Mouse (Mus musculus): ENCODE measurements around the gene Trim3. TPM values are rescaled to one million over a fixed set of nuclear protein-coding genes. Genes with fewer than 3 reads are reported as not detected.

Trim3 gene
- 10 to 100 TPM; 13.9 to 15.1 TPM for total RNA-seq (2021)
- long read RNA-seq, experiment 1, partial matches to known transcripts, result 2 of 11 reads
- long read RNA-seq, experiment 1, other reads (novel, unspliced or antisense), result 4 of 11 reads
- long read RNA-seq, experiment 2, partial matches to known transcripts, result 5 of 17 reads
- long read RNA-seq, experiment 2, other reads (novel, unspliced or antisense), result 7 of 17 reads

DNA sequence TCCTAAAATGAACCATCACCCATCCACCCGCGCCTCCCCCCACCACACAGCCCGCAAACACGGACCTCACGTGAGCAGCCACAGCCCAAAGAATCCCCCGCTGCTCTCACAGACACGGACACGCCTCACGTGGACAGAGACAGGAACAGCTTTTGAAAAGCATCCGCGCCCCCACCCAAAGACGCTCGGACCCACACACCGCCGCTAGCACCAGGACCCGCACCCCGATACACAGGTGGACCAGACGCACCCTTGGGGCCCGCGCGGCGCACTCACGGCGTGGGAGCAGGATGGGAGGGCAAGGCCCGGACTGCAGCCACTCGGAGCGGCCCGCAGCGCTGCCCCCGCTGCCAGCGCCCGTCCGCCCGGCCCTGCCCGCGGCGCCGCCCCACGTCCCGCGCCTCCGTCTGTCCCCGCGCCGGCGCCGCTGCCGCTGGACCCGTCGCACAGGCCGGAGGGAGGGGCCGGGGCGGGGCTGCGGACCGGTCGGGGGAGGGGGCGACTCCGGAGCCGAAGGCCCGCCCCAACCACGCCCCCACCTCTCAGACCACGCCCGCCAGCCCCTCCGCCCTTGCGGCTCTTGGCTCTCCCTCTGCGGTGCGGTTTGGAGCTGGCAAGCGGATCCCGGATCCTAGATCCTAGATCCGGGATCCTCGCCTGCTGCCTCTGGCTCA, at the start of gene Trim3:
Gene Trim3 (minus strand): TSS at position 445 of the 674 bp plus-strand sequence.
- intact Hi-C loops (cut with DNase I), result loop anchor here (10.0 kb wide), 1 partner anchor 228 kb away; the partner anchor contains the start of genes Cnga4 and Fam160a2
- peak; percentile 85 to 91 for DNase-seq

DNA sequence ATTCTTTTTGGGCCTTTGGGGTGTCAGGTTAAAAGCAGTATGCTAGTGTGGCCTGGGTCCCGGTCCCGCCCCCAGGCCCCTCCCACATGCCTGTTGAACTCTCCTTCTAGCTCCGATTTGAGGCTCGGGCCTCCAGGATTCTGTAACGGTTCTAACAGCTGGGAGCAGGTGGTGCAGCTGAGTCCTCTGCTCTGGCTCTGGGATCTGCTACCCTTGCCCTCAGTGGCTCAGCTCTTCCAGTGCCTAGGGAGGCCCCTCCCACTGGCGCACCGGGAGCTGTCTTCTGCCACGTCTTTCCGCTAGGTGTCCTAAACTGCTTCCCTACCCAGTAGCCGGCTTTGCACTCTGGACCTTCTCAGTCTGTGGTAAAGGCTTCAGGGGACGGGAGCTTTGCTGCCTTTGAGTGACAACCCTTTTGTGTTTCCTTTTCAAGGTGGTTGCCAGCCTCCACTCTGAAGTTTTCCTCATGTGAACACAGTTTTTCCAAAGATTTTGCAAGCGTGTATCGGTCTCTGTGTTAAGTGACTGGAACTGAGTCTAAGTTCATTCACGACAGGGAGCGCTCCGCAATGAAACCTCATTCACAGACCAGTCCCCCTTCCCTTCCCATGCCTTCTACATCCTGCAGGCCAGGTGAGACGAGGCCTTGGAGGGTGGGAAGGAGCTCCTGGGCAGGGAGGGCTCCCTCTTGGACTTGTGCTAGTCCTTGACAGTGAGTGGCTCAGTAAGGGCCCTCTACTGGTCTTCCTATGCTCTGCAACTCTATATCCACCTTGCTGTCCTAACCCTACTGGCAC, 17.5 kb upstream of the Trim3 start, which contains the start of gene Dnhd1:
Gene Dnhd1 (plus strand): TSS at position 189 of the 797 bp plus-strand sequence.
- intact Hi-C loops (cut with DNase I), result loop anchor here (10.0 kb wide), 1 partner anchor 164 kb away; the partner anchor contains the start of gene Mrpl17
- peak; percentile 62 to 69 for DNase-seq

DNA sequence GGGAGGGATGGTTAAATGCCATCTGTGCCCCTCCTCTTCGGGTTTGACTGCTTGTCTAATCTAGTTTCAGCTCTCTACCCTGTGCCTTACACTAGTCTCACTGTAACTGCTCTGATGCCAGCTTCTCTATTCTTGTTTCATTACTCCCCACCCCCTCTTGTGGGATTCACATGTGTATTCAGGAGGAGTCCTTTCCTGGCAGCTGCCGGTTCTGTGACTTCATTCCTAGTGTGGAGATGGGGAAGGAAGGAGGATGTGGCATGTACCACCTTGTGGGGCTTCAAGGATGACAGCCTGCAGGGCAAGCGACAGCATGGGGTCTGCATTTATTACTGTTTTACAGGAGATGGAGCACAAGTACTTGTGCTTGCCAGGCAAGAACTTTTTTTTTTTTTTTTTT, 8.6 kb upstream of the Trim3 start:
- intact Hi-C loops (cut with DNase I), result loop anchor here (5.0 kb wide), 1 partner anchor 90 kb away; no protein-coding TSS in a partner anchor
- no peak for DNase-seq

DNA sequence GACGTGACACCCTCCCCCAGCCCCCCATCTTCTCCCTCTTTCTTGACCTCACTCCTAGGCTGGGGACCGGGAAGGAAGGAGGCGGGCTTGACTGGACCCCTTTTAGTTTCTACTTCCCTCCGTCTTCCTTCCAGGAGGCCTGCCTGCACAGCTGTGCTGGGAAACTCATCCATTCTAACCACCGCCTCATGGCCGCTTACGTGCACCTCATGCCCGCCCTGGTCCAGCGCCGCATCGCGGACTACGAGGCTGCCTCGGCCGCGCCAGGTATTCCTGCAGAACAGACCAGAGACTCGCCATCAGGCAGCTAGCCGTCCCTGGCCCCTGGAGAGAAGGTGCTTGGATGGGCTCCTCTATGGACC, 7.5 kb upstream of the Trim3 start:
- intact Hi-C loops (cut with DNase I), result loop anchor here (5.0 kb wide), 1 partner anchor 91 kb away; no protein-coding TSS in a partner anchor
- no peak for DNase-seq

DNA sequence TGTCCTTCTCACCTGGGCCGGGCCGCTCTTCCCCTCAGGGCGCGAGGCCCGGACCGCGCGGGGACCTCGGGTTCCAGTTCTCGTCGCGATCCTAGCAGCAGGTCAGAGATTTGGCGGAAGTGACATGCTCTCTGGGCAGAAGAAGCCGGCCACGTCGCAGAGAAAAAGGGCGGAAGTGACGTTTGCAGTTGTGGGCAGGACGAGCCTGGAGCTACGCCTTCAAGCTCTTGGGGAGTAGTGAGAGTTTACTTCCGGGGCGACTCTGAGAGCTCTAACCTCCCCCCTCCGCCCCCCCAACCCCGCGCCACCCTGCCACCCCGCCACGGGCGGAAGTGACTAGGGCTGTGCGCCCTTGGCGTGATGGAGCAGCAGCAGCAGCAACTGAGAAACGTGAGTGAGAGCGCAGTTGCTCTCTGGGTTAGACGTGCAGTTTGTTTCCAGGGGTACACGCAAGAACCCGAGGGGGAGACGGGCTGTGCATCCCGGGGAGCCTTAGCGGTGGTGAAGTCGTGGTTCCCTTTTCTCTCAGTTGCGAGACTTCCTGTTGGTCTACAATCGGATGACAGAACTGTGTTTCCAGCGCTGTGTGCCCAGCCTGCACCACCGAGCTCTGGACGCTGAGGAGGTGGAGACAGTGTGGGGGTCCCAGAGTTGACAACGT, 7.0 kb upstream of the Trim3 start, which contains the start of the genes Arfip2 and Gm45799:
Gene Arfip2 (minus strand): TSS at position 184 of the 661 bp plus-strand sequence.
Gene Gm45799 (plus strand): TSS at position 320 of the 661 bp plus-strand sequence.
- intact Hi-C loops (cut with DNase I), result loop anchor here (5.0 kb wide), 1 partner anchor 92 kb away; no protein-coding TSS in a partner anchor
- peak; percentile 94 for DNase-seq

DNA sequence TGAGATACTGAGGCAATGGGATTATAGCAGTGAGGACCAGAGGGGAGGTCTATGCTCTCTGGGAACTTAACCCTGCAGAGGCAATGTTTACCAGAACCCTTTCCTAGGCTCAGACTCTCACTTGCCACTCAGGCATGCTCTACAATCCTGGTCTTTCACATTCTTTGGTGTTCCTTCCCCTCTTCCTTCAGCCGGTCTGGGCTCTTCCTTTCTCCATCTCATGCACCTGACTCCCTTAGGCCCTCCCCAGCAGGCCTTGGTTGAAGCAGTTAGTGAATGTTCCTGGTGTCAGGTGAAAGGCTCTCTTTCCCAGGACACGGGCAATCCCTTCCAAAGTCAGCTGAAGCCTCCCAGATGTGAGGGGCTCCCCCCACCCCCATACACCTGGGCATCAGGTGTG, 6.4 kb upstream of the Trim3 start, which contains the start of gene Timm10b:
Gene Timm10b (plus strand): TSS at position 301 of the 400 bp plus-strand sequence.
- intact Hi-C loops (cut with DNase I), result loop anchor here (5.0 to 10.0 kb wide), 2 partner anchors 93 to 235 kb away; partner anchors contain the start of genes Cnga4 and Fam160a2
- DNase-seq, result peak in 1 of 2 experiments; percentile 46

DNA sequence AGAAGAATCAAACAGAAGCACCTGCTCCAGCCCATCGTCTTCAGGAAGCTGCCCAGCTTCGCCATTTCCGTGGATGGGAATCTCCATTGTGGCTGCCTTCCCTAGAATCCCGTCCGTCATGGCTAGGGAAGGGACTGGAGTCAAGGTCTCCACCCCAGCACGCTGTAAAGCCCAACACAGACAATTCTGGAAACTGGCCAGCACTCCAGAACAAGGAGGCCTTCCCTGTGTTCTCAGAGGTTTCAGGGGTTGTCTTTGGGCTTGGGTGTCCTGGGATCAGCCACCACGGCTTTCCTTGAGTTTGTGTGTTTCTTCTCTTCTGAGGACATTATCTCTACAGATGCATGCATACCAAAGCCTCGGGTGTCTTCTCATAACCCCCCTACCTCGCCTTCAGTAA, 5.9 kb upstream of the Trim3 start:
- intact Hi-C loops (cut with DNase I), result loop anchor here (10.0 kb wide), 1 partner anchor 235 kb away; the partner anchor contains the start of genes Cnga4 and Fam160a2
- DNase-seq, result no peak

DNA sequence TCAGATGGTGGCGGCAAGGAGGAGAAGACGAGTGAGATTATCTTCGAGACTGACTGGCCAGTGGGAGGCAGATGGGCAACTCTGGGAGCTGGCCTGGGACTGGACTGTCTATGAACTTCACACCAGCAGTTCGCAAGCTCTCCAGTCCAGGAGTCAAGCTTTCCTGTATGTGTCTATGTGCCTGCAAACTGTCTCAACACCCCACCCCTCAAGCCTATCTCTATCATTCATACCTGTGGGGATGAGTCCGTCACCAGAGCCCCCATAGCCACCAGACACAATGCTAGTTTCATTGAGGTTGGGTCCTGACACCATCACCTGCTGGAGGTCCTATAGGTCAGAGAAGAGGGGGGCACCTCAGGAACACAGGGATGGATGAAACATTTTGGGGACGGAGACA, 5.4 kb upstream of the Trim3 start:
- intact Hi-C loops (cut with DNase I), result loop anchor here (10.0 kb wide), 1 partner anchor 234 kb away; the partner anchor contains the start of genes Cnga4 and Fam160a2
- no peak for DNase-seq

DNA sequence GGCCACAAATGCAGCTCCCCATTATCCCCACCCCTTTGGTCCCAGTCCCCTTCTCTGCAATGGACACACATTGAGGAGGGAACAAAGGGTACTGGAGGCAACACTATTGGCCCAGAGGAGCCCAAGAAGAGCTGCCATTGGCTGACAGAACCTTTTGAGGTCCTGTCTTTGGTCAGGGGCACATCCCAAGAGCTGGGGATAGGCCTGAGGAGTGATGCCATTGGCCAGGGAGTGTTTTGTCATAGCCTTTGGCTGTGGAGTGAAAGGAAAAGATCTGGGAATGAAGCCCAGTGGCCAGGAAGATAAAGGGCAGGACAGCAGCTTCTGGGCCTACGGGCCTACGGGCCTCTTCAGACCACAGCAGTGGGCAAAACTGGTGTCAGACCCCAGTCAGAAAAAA, 2.4 kb upstream of the Trim3 start:
- DNase-seq, result no peak

DNA sequence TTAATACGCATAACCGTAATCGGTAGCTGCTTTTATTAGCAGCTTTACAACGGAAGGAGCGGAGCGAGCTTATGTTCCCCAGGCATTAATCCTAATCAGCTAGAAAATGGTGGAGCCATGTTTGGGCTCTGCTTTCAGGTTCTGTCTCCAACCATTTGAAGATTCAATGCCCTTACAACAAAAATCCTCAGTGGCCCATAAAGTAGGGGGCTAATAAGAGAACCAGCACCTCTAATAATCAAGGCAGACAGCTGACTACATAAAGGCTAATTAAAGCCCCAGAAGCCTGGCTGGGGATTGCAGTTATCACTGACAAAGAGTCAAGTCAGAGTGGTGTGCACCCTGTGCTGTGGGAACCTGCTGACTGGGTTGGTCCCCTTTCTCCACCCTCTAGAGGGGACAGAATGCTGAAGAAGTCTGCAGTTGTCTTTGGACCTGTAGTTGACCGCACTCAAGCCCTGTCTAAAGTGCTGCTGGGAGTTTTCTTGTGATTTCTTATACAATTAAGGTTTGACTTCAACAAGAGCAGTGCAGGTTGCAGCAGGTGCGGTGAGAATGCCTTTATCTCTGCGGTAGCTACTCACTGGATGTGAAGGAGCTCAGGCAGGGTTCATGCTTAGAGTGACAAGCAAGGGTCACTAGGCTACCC, 1.0 kb upstream of the Trim3 start:
- intact Hi-C loops (cut with DNase I), result loop anchor here (10.0 kb wide), 1 partner anchor 230 kb away; the partner anchor contains the start of genes Cnga4 and Fam160a2
- no peak for DNase-seq

More for the DNA sequence above, 2.4 kb upstream of the Trim3 start:
- intact Hi-C loops (cut with DNase I), result loop anchor here (10.0 kb wide), 1 partner anchor 231 kb away; the partner anchor contains the start of genes Cnga4 and Fam160a2

DNA sequence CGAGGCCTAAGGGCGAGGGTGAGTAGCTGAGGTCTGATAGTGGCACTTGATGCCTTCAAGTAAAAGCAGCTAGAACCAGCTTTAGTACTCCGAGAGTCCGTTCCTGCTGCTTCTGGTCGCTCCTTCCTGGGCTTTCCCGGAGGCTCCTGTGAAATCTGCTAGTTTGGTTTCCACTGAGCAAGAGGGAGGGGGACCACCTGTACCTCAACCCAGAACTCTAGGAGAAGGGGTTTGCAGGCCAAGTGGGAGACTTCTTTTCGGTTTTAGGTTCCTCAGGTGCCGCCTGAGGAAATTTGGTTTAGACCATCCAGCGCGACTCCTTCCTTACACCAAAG, 397 bp upstream of the Trim3 start:
- no peak for DNase-seq

DNA sequence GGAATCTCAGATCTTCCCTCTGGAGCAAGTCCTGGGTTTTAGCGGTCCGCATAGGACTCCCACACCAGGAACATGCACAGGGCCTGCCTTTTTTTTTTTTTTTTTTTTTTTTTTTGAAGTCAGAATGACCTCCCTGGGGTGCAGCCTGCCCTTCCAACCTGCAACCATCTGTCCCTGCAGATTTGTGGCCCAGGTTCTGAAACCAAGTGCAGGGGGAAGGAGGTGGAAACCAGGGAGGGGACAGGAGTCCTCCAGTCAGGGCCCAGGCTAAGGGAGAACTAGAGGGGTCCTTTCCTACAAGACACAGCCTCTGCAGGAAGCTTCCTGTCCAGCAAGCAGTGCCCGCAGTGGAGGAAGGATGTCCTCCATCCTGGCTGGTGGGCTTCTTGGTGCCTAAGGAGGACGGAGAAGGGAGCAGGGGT, 809 bp downstream of the Trim3 start:
- DNase-seq, result no peak
- intact Hi-C loops (cut with DNase I), result loop anchor here (10.0 kb wide), 1 partner anchor 228 kb away; the partner anchor contains the start of genes Cnga4 and Fam160a2

More for the DNA sequence above, 397 bp upstream of the Trim3 start:
- intact Hi-C loops (cut with DNase I), result loop anchor here (10.0 kb wide), 1 partner anchor 229 kb away; the partner anchor contains the start of genes Cnga4 and Fam160a2

DNA sequence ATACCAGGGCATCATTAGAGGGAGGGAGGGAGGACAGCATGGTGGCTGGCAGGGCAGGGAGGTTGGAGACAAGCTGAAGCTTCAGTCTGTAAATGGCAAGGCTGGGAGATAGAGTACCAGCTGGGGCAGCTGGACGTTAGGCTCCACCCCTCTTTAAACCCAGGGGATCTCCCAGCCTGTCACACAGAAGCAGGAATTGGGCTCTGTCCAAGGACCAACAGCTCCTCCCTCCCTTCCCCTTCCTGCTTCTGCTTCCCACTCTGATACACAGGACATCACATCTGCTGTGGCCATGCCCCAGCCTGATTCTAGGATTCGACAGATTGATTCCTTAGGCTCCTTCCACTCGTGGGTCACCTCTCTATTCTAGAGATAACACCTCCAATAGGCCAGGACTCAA, 4.7 kb downstream of the Trim3 start:
- DNase-seq, result peak in 1 of 2 experiments; percentile 44
- intact Hi-C loops (cut with DNase I), result no loop called here

DNA sequence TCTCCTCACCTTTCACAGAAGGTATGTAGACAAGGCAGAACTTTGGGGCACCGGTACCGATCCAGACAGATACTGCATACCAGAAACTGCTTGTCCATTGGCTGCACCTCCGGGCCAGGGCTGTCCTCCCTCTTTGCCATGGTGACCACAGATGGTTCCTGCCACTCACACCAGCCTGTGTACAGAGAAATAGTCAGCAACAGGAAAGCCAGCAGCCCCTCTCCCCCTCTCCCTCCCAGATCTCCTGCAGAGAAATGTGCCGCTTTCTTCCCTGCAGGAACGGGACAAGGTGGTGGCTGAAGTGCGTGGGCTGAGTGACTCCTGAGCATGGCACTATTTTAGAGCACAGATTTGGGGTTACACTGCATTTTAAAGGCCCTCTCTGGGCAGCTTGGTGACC, 8.0 kb downstream of the Trim3 start:
- intact Hi-C loops (cut with DNase I), result no loop called here
- DNase-seq, result no peak

DNA sequence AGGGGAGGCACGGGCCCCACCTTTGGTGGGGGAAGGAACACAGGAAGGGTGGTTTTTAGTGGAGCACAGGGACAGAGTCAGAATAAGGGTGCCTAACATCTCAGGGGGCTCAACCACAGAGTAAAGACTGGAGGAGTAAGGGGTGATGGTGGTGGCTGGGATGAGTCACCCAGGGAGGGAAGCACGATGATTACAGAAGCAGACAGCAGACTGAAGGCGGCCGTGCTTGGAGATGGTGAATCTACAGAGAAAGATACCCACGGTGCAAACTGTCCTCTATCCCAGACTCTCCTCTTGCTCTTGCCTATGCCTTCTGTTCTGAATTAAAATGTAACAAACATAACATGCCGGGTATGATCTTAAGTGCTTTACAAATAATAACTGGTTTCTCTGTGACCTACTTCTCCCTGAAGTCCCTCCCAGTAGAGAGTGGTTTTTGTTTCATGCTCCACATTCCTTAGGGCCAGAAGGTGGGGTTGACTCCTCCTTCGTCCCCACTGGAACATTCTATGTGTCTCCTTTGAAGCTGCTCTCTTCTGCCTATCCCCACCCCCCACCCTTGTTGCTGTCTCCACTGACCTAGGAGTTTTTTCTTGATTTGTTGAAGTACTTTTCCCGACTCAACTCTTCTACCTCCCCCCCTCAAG, 11.6 kb downstream of the Trim3 start:
- no peak for DNase-seq
- intact Hi-C loops (cut with DNase I), result no loop called here

DNA sequence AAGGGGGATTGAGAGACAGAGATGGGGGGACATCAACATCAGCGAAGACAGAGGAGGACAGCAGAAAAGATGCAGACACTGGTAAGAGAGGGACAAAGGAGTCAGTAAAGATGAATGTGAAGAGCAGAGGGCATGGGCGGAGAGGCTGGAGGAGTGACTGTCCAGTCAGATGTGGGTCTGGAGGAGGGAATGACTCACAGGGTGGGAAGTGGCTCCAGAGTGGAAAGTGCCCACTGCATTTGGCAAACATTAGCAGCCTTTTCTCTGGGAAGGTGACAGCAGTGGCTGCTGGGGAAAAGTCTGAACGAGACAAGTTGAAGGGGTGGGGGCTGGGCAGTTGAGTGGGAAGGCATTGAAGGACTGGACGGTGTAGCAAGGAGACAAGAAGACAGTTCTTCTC, 12.3 kb downstream of the Trim3 start:
- no peak for DNase-seq

DNA sequence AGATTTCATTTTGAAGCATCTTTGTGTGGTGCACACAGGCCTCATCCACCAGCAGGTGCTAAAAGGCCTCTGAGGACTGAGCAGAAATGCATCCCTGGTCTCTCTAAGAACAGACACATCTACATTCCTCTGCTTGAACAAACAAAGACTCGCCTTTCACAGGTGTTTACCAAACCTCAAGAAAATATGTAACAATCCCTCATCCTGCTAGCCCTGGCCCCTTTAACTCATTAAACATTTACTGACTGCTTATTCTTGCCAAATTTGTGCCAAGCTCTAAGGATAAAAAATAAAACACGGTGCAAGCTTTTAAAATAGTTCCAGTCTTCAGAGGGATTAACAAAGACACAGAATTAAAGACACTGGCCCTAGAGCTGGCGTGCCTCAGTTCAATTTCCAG, 13.7 kb downstream of the Trim3 start:
- intact Hi-C loops (cut with DNase I), result no loop called here
- no peak for DNase-seq

More for the DNA sequence above, 12.3 kb downstream of the Trim3 start:
- intact Hi-C loops (cut with DNase I), result no loop called here

DNA sequence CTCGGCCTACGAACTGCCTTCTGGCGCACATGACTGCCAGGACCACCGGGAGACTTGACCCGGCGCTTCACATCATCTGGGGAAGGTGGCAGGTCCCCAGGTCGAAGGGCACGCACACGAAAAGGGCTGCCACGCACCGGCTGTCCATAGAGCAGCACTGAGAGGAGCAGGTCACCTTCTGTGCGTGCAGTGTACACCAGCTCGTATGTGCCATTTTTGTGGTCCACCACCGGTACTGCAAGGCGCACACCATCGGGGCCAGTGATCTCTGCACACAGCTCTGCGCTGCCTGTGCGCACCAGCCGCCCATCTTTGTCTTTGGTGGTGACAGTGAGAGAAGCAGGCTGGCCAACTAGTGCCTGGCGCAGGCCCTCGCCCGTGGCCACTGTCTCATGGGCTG, 15.6 kb downstream of the Trim3 start:
- no peak for DNase-seq
- intact Hi-C loops (cut with DNase I), result no loop called here

DNA sequence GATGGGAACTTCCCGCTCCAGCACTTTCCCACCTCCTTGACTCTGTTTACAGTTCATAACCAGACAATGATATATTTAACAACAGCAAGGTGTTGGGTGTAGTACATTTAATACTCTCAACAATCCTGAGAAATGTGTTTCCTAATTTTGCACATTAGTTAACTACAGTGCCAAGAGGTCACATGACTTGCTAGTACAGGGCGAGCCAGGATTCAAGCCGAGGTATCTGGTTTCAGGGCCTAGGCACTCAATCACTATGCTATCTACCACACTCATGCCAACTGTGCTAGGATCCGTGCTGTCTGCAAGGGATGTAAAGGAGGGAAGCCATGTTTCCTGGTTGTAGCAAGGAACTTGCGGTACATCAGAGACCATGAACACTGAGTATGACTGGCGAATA, 16.8 kb downstream of the Trim3 start:
- intact Hi-C loops (cut with DNase I), result no loop called here
- DNase-seq, result no peak
